Mouse (Mus musculus) MEL (cell line): ENCODE results near the gene Anapc11. TPM values are rescaled to one million over a fixed set of nuclear protein-coding genes. Genes with fewer than 3 reads are reported as not detected.
"Not testable (repeated sequence)": the region's sequence is repeated elsewhere in the genome, so short reads cannot be mapped to it uniquely, and the experiment has no call there.

Experiments
- DNase-seq: peaks from one replicate; pipeline ENCODE4 v3.0.0; 2011; ENCODE audit warnings: low read depth, low spot score
- H3K27ac ChIP-seq: 2 replicates; pipeline ENCODE4 v1.5.1; 2012; ENCODE audit warnings: low read depth, mild to moderate bottlenecking, control low read depth, low read length, moderate library complexity; ENCODE audit not compliant: control insufficient read depth
- H3K27me3 ChIP-seq, 2 experiments: fragments of 150-350 bp in 1 of 2; sonication (generic) in 1 of 2; 2 replicates each; pipeline ENCODE4 v1.6.1; 2012; ENCODE audit warnings: low read length in 2 of 2, mild to moderate bottlenecking in 2 of 2, improper control_type of control experiment in 1 of 2, moderate library complexity in 1 of 2; ENCODE audit not compliant: insufficient read depth in 2 of 2, control insufficient read depth in 1 of 2
- H3K36me3 ChIP-seq, 2 experiments: 2 replicates each; pipeline ENCODE4 v1.6.1; 2012 to 2014; ENCODE audit warnings: low read length in 2 of 2, improper control_type of control experiment in 1 of 2, inconsistent platforms in 1 of 2, mild to moderate bottlenecking in 1 of 2; ENCODE audit not compliant: insufficient read depth in 2 of 2, control insufficient read depth in 1 of 2
- H3K4me1 ChIP-seq, 2 experiments: fragments of 150-350 bp in 1 of 2; sonication (generic) in 1 of 2; 2 replicates each; pipeline ENCODE4 v1.6.1; 2012; ENCODE audit warnings: low read length in 2 of 2, improper control_type of control experiment in 1 of 2, mild to moderate bottlenecking in 1 of 2; ENCODE audit not compliant: insufficient read depth in 2 of 2, control insufficient read depth in 1 of 2
- H3K4me3 ChIP-seq, 2 experiments: fragments of 150-350 bp in 1 of 2; sonication (generic) in 1 of 2; 2 replicates each; pipeline ENCODE4 v1.5.1; 2012; ENCODE audit warnings: low read depth in 2 of 2, low read length in 2 of 2, mild to moderate bottlenecking in 2 of 2, moderate library complexity in 2 of 2, control low read depth in 1 of 2, improper control_type of control experiment in 1 of 2; ENCODE audit not compliant: control insufficient read depth in 1 of 2, insufficient read depth in 1 of 2
- H3K79me2 ChIP-seq: 2 replicates; pipeline ENCODE4 v1.6.1; 2012; ENCODE audit warnings: mild to moderate bottlenecking, low read length, moderate library complexity; ENCODE audit not compliant: control insufficient read depth, poor library complexity, insufficient read depth
- H3K9ac ChIP-seq: 2 replicates; pipeline ENCODE4 v1.6.1; 2012; ENCODE audit warnings: low read depth, mild to moderate bottlenecking, control low read depth, low read length, moderate library complexity; ENCODE audit not compliant: control insufficient read depth, poor library complexity, severe bottlenecking
- H3K9me3 ChIP-seq: fragments of 150-350 bp; sonication (generic); replicated peaks from 2 replicates; pipeline ENCODE4 v1.6.1; 2012; ENCODE audit warnings: mild to moderate bottlenecking, low read length, improper control_type of control experiment, moderate library complexity; ENCODE audit not compliant: insufficient read depth
- CHD1 ChIP-seq: IDR thresholded peaks from 2 replicates; pipeline ENCODE4 v1.6.1; 2012; ENCODE audit warnings: low read depth, mild to moderate bottlenecking, inconsistent platforms, low read length, improper control_type of control experiment
- CTCF ChIP-seq, 3 experiments: IDR thresholded peaks in 2 of 3; conservative IDR thresholded peaks in 1 of 3; 2 replicates each; pipeline ENCODE4 v1.5.1; 2011 to 2012; ENCODE audit warnings: low read length in 3 of 3, low read depth in 2 of 3, mild to moderate bottlenecking in 2 of 3, improper control_type of control experiment in 1 of 3, inconsistent platforms in 1 of 3, mixed read lengths in 1 of 3, moderate library complexity in 1 of 3; ENCODE audit not compliant: control insufficient read depth in 1 of 3, insufficient read depth in 1 of 3, poor library complexity in 1 of 3, severe bottlenecking in 1 of 3
- E2F4 ChIP-seq: IDR thresholded peaks from 2 replicates; pipeline ENCODE4 v1.6.1; 2011; ENCODE audit warnings: low read depth, low read length, improper control_type of control experiment, borderline replicate concordance
- EP300 ChIP-seq, 2 experiments: IDR thresholded peaks; 2 replicates each; pipeline ENCODE4 v1.6.1; 2011; ENCODE audit warnings: improper control_type of control experiment in 2 of 2, low read length in 2 of 2, low read depth in 1 of 2, mild to moderate bottlenecking in 1 of 2
- MYC ChIP-seq: IDR thresholded peaks from 2 replicates; pipeline ENCODE4 v1.6.1; 2011; ENCODE audit warnings: low read depth, mild to moderate bottlenecking, low read length, improper control_type of control experiment, moderate library complexity
- NRF1 ChIP-seq: IDR thresholded peaks from 2 replicates; pipeline ENCODE4 v1.6.1; 2014; ENCODE audit warnings: low read depth, mild to moderate bottlenecking, inconsistent platforms, low read length, improper control_type of control experiment, moderate library complexity; ENCODE audit not compliant: poor library complexity, insufficient read depth, severe bottlenecking
- POLR2A ChIP-seq, 2 experiments: IDR thresholded peaks; 2 replicates each; pipeline ENCODE4 v1.6.1; 2011 to 2012; ENCODE audit warnings: low read length in 2 of 2, mild to moderate bottlenecking in 2 of 2, control low read depth in 1 of 2, improper control_type of control experiment in 1 of 2, low read depth in 1 of 2, moderate library complexity in 1 of 2; ENCODE audit not compliant: control insufficient read depth in 1 of 2, insufficient read depth in 1 of 2, poor library complexity in 1 of 2
- POLR2AphosphoS2 ChIP-seq: IDR thresholded peaks from 2 replicates; pipeline ENCODE4 v1.6.1; 2011; ENCODE audit warnings: low read length, improper control_type of control experiment
- POLR2AphosphoS5 ChIP-seq: IDR thresholded peaks from 2 replicates; pipeline ENCODE4 v1.6.1; 2012; ENCODE audit warnings: low read depth, borderline replicate concordance, mild to moderate bottlenecking, inconsistent platforms, low read length, moderate library complexity, mixed read lengths
- RAD21 ChIP-seq: IDR thresholded peaks from 2 replicates; pipeline ENCODE4 v1.6.1; 2011; ENCODE audit warnings: mild to moderate bottlenecking, low read depth, low read length, improper control_type of control experiment
- RCOR1 ChIP-seq: IDR thresholded peaks from 2 replicates; pipeline ENCODE4 v1.6.1; 2012; ENCODE audit warnings: low read depth, mild to moderate bottlenecking, inconsistent platforms, low read length, improper control_type of control experiment
- SIN3A ChIP-seq: IDR thresholded peaks from 2 replicates; pipeline ENCODE4 v1.6.1; 2012; ENCODE audit warnings: low read length, improper control_type of control experiment, inconsistent platforms
- SMC3 ChIP-seq: IDR thresholded peaks from 2 replicates; pipeline ENCODE4 v1.6.1; 2011; ENCODE audit warnings: low read depth, low read length, improper control_type of control experiment
- TCF12 ChIP-seq: IDR thresholded peaks from 2 replicates; pipeline ENCODE4 v1.6.1; 2014; ENCODE audit warnings: low read depth, mild to moderate bottlenecking, inconsistent platforms, low read length, improper control_type of control experiment, moderate library complexity
- UBTF ChIP-seq: IDR thresholded peaks from 2 replicates; pipeline ENCODE4 v1.6.1; 2012; ENCODE audit warnings: low read depth, mild to moderate bottlenecking, inconsistent platforms, low read length, improper control_type of control experiment, moderate library complexity, borderline replicate concordance; ENCODE audit not compliant: insufficient read depth
- USF1 ChIP-seq: IDR thresholded peaks from 2 replicates; pipeline ENCODE4 v1.6.1; 2014; ENCODE audit warnings: low read depth, mild to moderate bottlenecking, inconsistent platforms, low read length, improper control_type of control experiment, moderate library complexity
- ZC3H11A ChIP-seq: IDR thresholded peaks from 2 replicates; pipeline ENCODE4 v1.6.1; 2012; ENCODE audit warnings: low read depth, mild to moderate bottlenecking, inconsistent platforms, low read length, improper control_type of control experiment
- ZKSCAN1 ChIP-seq: IDR thresholded peaks from 2 replicates; pipeline ENCODE4 v1.6.1; 2012; ENCODE audit warnings: low read depth, mild to moderate bottlenecking, inconsistent platforms, low read length, improper control_type of control experiment, moderate library complexity
- ZMIZ1 ChIP-seq: IDR thresholded peaks from 2 replicates; pipeline ENCODE4 v1.6.1; 2012; ENCODE audit warnings: low read depth, mild to moderate bottlenecking, inconsistent platforms, low read length, improper control_type of control experiment, moderate library complexity
- polyA plus RNA-seq, 2 experiments: library from polyadenylated mRNA; stranded (reverse) in 1 of 2; unstranded in 1 of 2; fragments of >175 nt in 1 of 2; fragments of >200 nt in 1 of 2; gene quantifications; 2 replicates each; pipeline versions ENCODE4 v1.2.1 to v1.2.4; 2012; ENCODE audit warnings: low replicate concordance in 2 of 2, low read depth in 1 of 2; ENCODE audit not compliant: insufficient read length in 2 of 2, insufficient read depth in 1 of 2, missing spikeins in 1 of 2
- total RNA-seq: library from RNA; depleted of rRNA; stranded (reverse); fragments of 300-350 nt; gene quantifications from 2 replicates; pipeline ENCODE4 v1.2.3, GENCODE M21; 2012

Anapc11 gene
- total and polyA plus RNA-seq, 3 experiments = 120 to 130 TPM; not detected in 1

GRCm38 (mm10) chr11:120581490-120582267 is 16.5 kb upstream of the Anapc11 start, which contains the start of gene Arhgdia (continued):
- TF ChIP-seq E2F4 (peak; percentile 21; the same call in 1 of the 2 replicates), EP300 (IDR thresholded peaks at IDR 0.05; ENCODE audit: low read depth in 1 of 2, low read length in 2 of 2) (no peak; a peak in 1 of 4 replicates), NRF1 (peak; percentile 96), SMC3 (no peak), CHD1 (0 out of 2 replicates have a peak, but pooled peaks have one; percentile 69), ZMIZ1 (peak; percentile 78; the same call in 1 of the 2 replicates), RCOR1 (peak; percentile 68; the same call in 1 of the 2 replicates), POLR2AphosphoS2 (peak; percentile 80), ZKSCAN1 (no peak), SIN3A (peak; percentile 79), TCF12 (peak; percentile 66; the same call in 1 of the 2 replicates)

- DNase-seq = peak; percentile 84
- no peaks in the 10 kb centered on the region for H3K27me3 ChIP-seq
- peak overlapping the region; percentile 63 to 76 for H3K4me3 ChIP-seq
- H3K27ac ChIP-seq = peak overlapping the region; percentile 73
- H3K9me3 ChIP-seq = no peaks in the 10 kb centered on the region
- TF ChIP-seq CHD1 = 0 out of 2 replicates have a peak, but pooled peaks have one; percentile 37
- TF ChIP-seq ZC3H11A = peak; percentile 40
- peak; percentile 63 for TF ChIP-seq USF1
- no peak for TF ChIP-seq POLR2AphosphoS5
- peak; percentile 63; the same call in 1 of the 2 replicates for TF ChIP-seq MYC
- no peak; a peak in 1 of 4 replicates for TF ChIP-seq POLR2A (IDR thresholded peaks at IDR 0.05; ENCODE audit: control insufficient read depth in 1 of 2, insufficient read depth in 1 of 2, low read depth in 1 of 2, low read length in 2 of 2, poor library complexity in 1 of 2)
- no peak for TF ChIP-seq UBTF
- TF ChIP-seq CTCF (IDR thresholded peaks at IDR 0.05 in 2 of 3, conservative IDR thresholded peaks at IDR 0.05 in 1 of 3; ENCODE audit: control insufficient read depth in 1 of 3, insufficient read depth in 1 of 3, low read depth in 2 of 3, low read length in 3 of 3, poor library complexity in 1 of 3, severe bottlenecking in 1 of 3) = peak; percentile 18 to 85 (median 75); a peak in 5 of 6 replicates
- TF ChIP-seq RAD21 = peak; percentile 67
- peak; percentile 63 for TF ChIP-seq SMC3
- peak overlapping the region; percentile 84 for H3K9ac ChIP-seq
- H3K4me1 ChIP-seq = peaks cover 5 to 18% of the 10 kb centered on the region in 2 experiments
- H3K36me3 ChIP-seq = peaks cover 7 to 12% of the 10 kb centered on the region in 2 experiments; a peak in 3 of 4 replicates
- peaks cover 35% of the 10 kb centered on the region for H3K79me2 ChIP-seq
Observed at GRCm38 (mm10) chr11:120582268-120582981, 15.8 kb upstream of the Anapc11 start.

GRCm38 (mm10) chr11:120582982-120583293 is 15.3 kb upstream of the Anapc11 start:
- not testable (repeated sequence) for DNase-seq, H3K27me3 ChIP-seq, H3K9me3 ChIP-seq, H3K4me3 ChIP-seq, H3K27ac ChIP-seq, H3K9ac ChIP-seq
- Histone ChIP-seq H3K4me1 (peaks cover 5 to 18% of the 10 kb centered on the region in 2 experiments), H3K79me2 (peaks cover 35% of the 10 kb centered on the region), H3K36me3 (peaks cover 10 to 15% of the 10 kb centered on the region in 2 experiments)
